Mouse (Mus musculus) small intestine, adult 2 months (tissue): Measurements from ENCODE around the gene Osr1. TPM values are rescaled to one million over a fixed set of nuclear protein-coding genes. Genes with fewer than 3 reads are reported as not detected.
A peak's percentile ranks its signal among the peaks of the same experiment; 100 is the strongest.

ENCODE experiments used
- H3K27ac ChIP-seq: fragments of 200-500 bp; 2 replicates; pipeline ENCODE4 v1.5.1; 2012; ENCODE audit warnings: low read depth, low read length, control low read depth, inconsistent platforms; ENCODE audit not compliant: insufficient read depth
- H3K27me3 ChIP-seq: fragments of 200-500 bp; 2 replicates; pipeline ENCODE4 v1.6.1; 2012; ENCODE audit warnings: mild to moderate bottlenecking, moderate library complexity, low read length, inconsistent platforms; ENCODE audit not compliant: control insufficient read depth, insufficient read depth
- H3K36me3 ChIP-seq: fragments of 200-500 bp; 2 replicates; pipeline ENCODE4 v1.6.1; 2012; ENCODE audit warnings: mild to moderate bottlenecking, low read length, control low read depth, inconsistent platforms; ENCODE audit not compliant: control insufficient read depth, insufficient read depth
- H3K4me1 ChIP-seq: fragments of 200-500 bp; 2 replicates; pipeline ENCODE4 v1.6.1; 2012; ENCODE audit warnings: low read length, inconsistent platforms, mixed read lengths; ENCODE audit not compliant: control insufficient read depth, insufficient read depth, insufficient read length
- H3K4me3 ChIP-seq: fragments of 200-500 bp; 2 replicates; pipeline ENCODE4 v1.5.1; 2012; ENCODE audit warnings: low read depth, mild to moderate bottlenecking, control low read depth, inconsistent platforms, low read length, moderate library complexity
- CTCF ChIP-seq: fragments of 200-500 bp; IDR thresholded peaks from 2 replicates; pipeline ENCODE4 v1.5.1; 2012; ENCODE audit warnings: low read depth, mild to moderate bottlenecking, control low read depth, inconsistent platforms, low read length, moderate library complexity, mixed read lengths; ENCODE audit not compliant: insufficient replicate concordance, insufficient read length; ENCODE audit errors: extremely low read depth
- POLR2A ChIP-seq: fragments of 200-500 bp; IDR thresholded peaks from 2 replicates; pipeline ENCODE4 v1.6.1; 2012; ENCODE audit warnings: low read depth, mild to moderate bottlenecking, control low read depth, inconsistent platforms, low read length, moderate library complexity
- WGBS: fragments of 180-500 bp; shearing (Covaris S2); methylation state at CpG from one replicate; pipeline ENCODE4 v1.1.7; 2018; 5-methylcytosine and 5-hydroxymethylcytosine counted together
- polyA plus RNA-seq: library from polyadenylated mRNA; depleted of rRNA; stranded (reverse); fragments of >200 nt; gene quantifications from 2 replicates; pipeline ENCODE4 v1.2.3, GENCODE M21; 2012

The Osr1 gene
- polyA plus RNA-seq, 1 experiment, result 5.1 TPM

- Histone ChIP-seq H3K4me1 (no peaks in the 10 kb centered on the region), H3K27ac (no peak overlapping the region), H3K4me3 (peak overlapping the region; percentile 43), H3K27me3 (peaks cover 34% of the 10 kb centered on the region), H3K36me3 (no peaks in the 10 kb centered on the region)
- 2% methylated on average over 38 of the region's 38 CpGs for WGBS
- no peak for TF ChIP-seq POLR2A
- TF ChIP-seq CTCF, result no peak
Measured at GRCm38 (mm10) chr12:9574244-9574871, 4.4 kb downstream of the Osr1 start.

- Histone ChIP-seq H3K27me3 (peaks cover 45% of the 10 kb centered on the region), H3K4me1 (no peaks in the 10 kb centered on the region), H3K4me3 (0 out of 2 replicates have a peak overlapping the region, but pooled peaks have one; percentile 6), H3K27ac (no peak overlapping the region), H3K36me3 (no peaks in the 10 kb centered on the region)
- 13% methylated on average over 21 of the region's 21 CpGs for WGBS
- TF ChIP-seq POLR2A, result no peak
- TF ChIP-seq CTCF, result no peak
Measured at GRCm38 (mm10) chr12:9575158-9576042, 5.5 kb downstream of the Osr1 start.

GRCm38 (mm10) chr12:9576043-9576538 is 6.2 kb downstream of the Osr1 start:
- no peaks in the 10 kb centered on the region for H3K36me3 ChIP-seq
- TF ChIP-seq CTCF, result no peak
- TF ChIP-seq POLR2A, result no peak
- no peak overlapping the region for H3K27ac ChIP-seq
- H3K27me3 ChIP-seq, result peaks cover 52% of the 10 kb centered on the region
- 11% methylated on average over 18 of the region's 18 CpGs for WGBS
- H3K4me3 ChIP-seq, result peak overlapping the region; percentile 6
- H3K4me1 ChIP-seq, result no peaks in the 10 kb centered on the region

GRCm38 (mm10) chr12:9577610-9578009 is 7.7 kb downstream of the Osr1 start:
- TF ChIP-seq CTCF, result no peak
- TF ChIP-seq POLR2A, result no peak
- no peaks in the 10 kb centered on the region for H3K4me1 ChIP-seq
- H3K27me3 ChIP-seq, result peaks cover 51% of the 10 kb centered on the region
- H3K36me3 ChIP-seq, result no peaks in the 10 kb centered on the region
- H3K4me3 ChIP-seq, result no peak overlapping the region
- WGBS, result 46% methylated on average over 2 of the region's 2 CpGs
- no peak overlapping the region for H3K27ac ChIP-seq

- TF ChIP-seq CTCF, result no peak
- peaks cover 49% of the 10 kb centered on the region for H3K27me3 ChIP-seq
- H3K27ac ChIP-seq, result no peak overlapping the region
- H3K4me1 ChIP-seq, result no peaks in the 10 kb centered on the region
- no peak overlapping the region for H3K4me3 ChIP-seq
- 32% methylated on average over 4 of the region's 4 CpGs for WGBS
- no peaks in the 10 kb centered on the region for H3K36me3 ChIP-seq
Measured at GRCm38 (mm10) chr12:9578591-9578990, 8.7 kb downstream of the Osr1 start.

GRCm38 (mm10) chr12:9579301-9580030 is 9.6 kb downstream of the Osr1 start:
- Histone ChIP-seq H3K27me3 (peaks cover 40% of the 10 kb centered on the region), H3K36me3 (no peaks in the 10 kb centered on the region), H3K27ac (no peak overlapping the region), H3K4me3 (no peak overlapping the region), H3K4me1 (no peaks in the 10 kb centered on the region)
- WGBS, result 11% methylated on average over 31 of the region's 31 CpGs
- no peak for TF ChIP-seq CTCF
- TF ChIP-seq POLR2A, result no peak
